Mouse (Mus musculus) intestine, embryonic 14.5 days (tissue): ENCODE data around the gene Ypel2. TPM values are rescaled to one million over a fixed set of nuclear protein-coding genes. Genes with fewer than 3 reads are reported as not detected.
"Not testable (repeated sequence)": the region's sequence is repeated elsewhere in the genome, so short reads cannot be mapped to it uniquely, and the experiment has no call there.

Experiments
- ATAC-seq: fragments of 200-750 bp; cut with Nextera tagmentation; replicated peaks from 2 replicates; pipeline ENCODE4 v1.8.0; 2017; ENCODE audit warnings: low read depth, moderate number of reproducible peaks, moderate TSS enrichment, moderate library complexity; ENCODE audit not compliant: low FRiP score, low TSS enrichment
- DNase-seq: peaks from one replicate; pipeline ENCODE4 v3.0.0-alpha.2; 2018; ENCODE audit warnings: low spot score
- H3K27ac ChIP-seq: fragments of 300-500 bp; sonication (generic); 2 replicates; pipeline ENCODE4 v1.5.1; 2014; ENCODE audit warnings: low read depth, mild to moderate bottlenecking, control low read depth
- H3K27me3 ChIP-seq: fragments of 300-500 bp; sonication (generic); replicated peaks from 2 replicates; pipeline ENCODE4 v1.6.1; 2014; ENCODE audit warnings: low read length, control low read depth; ENCODE audit not compliant: control insufficient read depth, insufficient read depth
- H3K36me3 ChIP-seq: fragments of 300-500 bp; sonication (generic); 2 replicates; pipeline ENCODE4 v1.6.1; 2014; ENCODE audit warnings: low read length, control low read depth; ENCODE audit not compliant: control insufficient read depth, insufficient read depth
- H3K4me1 ChIP-seq: fragments of 300-500 bp; sonication (generic); replicated peaks from 2 replicates; pipeline ENCODE4 v1.6.1; 2014; ENCODE audit warnings: low read length, control low read depth, mixed read lengths; ENCODE audit not compliant: control insufficient read depth, insufficient read depth
- H3K4me2 ChIP-seq: fragments of 300-500 bp; sonication (generic); 2 replicates; pipeline ENCODE4 v1.6.1; 2014; ENCODE audit warnings: low read length
- H3K4me3 ChIP-seq: fragments of 300-500 bp; sonication (generic); 2 replicates; pipeline ENCODE4 v1.5.1; 2014; ENCODE audit warnings: low read depth, low read length, control low read depth, mixed read lengths
- H3K9ac ChIP-seq: fragments of 300-500 bp; sonication (generic); 2 replicates; pipeline ENCODE4 v1.6.1; 2014; ENCODE audit warnings: mild to moderate bottlenecking, low read length
- H3K9me3 ChIP-seq: fragments of 300-500 bp; sonication (generic); 2 replicates; pipeline ENCODE4 v1.6.1; 2016; ENCODE audit warnings: low read length, control low read depth; ENCODE audit not compliant: control insufficient read depth
- WGBS: fragments of 180-500 bp; shearing (Covaris S2); extraction: QIAGEN DNeasy Blood & Tissue Kit; methylation state at CpG from one replicate; pipeline ENCODE4 v1.1.7; 2014; 5-methylcytosine and 5-hydroxymethylcytosine counted together
- polyA plus RNA-seq: library from polyadenylated mRNA; unstranded; fragments of >200 nt; fragmentation: Nextera tagmentation; extraction: Ambion mirVana; gene quantifications from 2 replicates; pipeline ENCODE4 v1.2.1, GENCODE M21; 2014

The Ypel2 gene
- polyA plus RNA-seq = 5.3 and 5.9 TPM in 2 replicates

- H3K4me3 ChIP-seq = peak within 1 kb of the TSS; percentile 96
- no peaks in the 10 kb centered on the region for H3K9me3 ChIP-seq
- H3K36me3 ChIP-seq = no peaks in the 10 kb centered on the region
- H3K9ac ChIP-seq = peak within 1 kb of the TSS; percentile 73
- peaks cover 10% of the 10 kb centered on the region for H3K4me1 ChIP-seq
- H3K27me3 ChIP-seq = no peaks in the 10 kb centered on the region
- DNase-seq = peak; percentile 90
- H3K4me2 ChIP-seq = peak within 1 kb of the TSS; percentile 57
- H3K27ac ChIP-seq = peak within 1 kb of the TSS; percentile 80
- under 1% methylated on average over 95 of the region's 96 CpGs for WGBS
- peak; percentile 99 for ATAC-seq
These were observed at the start of gene Ypel2 for GRCm38 (mm10) chr11:86993041-86994037. Ypel2 (minus strand) TSS chr11:86993707.

- no peaks in the 10 kb centered on the region for H3K9me3 ChIP-seq
- no peak overlapping the region for H3K9ac ChIP-seq
- no peak overlapping the region for H3K27ac ChIP-seq
- DNase-seq (no peak), ATAC-seq (no peak)
- no peak overlapping the region for H3K4me2 ChIP-seq
- 0 out of 2 replicates have a peak, but pooled peaks cover 8% of the 10 kb centered on the region for H3K36me3 ChIP-seq
- WGBS = 82% methylated on average over 3 of the region's 3 CpGs
- no peaks in the 10 kb centered on the region for H3K27me3 ChIP-seq
- no peaks in the 10 kb centered on the region for H3K4me1 ChIP-seq
- no peak overlapping the region for H3K4me3 ChIP-seq
These were observed 49.5 kb upstream of the Ypel2 start for GRCm38 (mm10) chr11:87043052-87043451.

DNA sequence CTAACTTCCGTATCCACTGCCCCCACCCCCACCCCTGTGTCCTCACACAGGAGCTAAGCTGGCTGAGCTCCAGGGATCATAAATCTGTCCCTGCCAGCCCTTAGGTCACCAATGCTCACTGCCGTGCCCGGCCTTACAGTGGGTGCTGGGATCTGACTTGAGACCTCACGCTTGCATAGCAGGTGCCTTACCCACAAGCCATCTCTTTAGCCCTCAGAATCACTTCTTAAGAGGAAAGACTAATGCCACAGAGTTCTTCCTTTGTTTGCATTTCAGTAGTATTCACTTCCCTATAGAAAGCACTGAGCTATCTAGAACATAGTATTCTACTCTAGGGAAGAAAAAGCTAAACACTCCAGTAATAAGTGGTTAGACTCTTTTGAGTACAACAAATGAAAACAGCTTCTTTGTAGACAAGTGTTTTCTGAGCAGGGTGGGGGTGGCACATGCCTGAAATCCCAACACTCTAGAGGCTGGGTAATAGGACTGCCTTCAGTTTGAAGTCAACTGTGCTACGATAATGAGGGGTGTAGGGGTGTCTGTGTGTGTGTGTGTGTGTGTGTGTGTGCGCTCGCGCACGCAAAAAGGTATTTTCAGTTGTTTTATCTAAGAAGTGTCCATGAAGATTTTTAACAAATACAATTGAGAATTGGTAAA, 45.9 kb upstream of the Ypel2 start:
- Histone ChIP-seq H3K4me1 (no peaks in the 10 kb centered on the region), H3K36me3 (0 out of 2 replicates have a peak, but pooled peaks cover 8% of the 10 kb centered on the region), H3K4me3 (no peak overlapping the region), H3K27ac (no peak overlapping the region), H3K4me2 (no peak overlapping the region), H3K9me3 (no peaks in the 10 kb centered on the region), H3K27me3 (no peaks in the 10 kb centered on the region), H3K9ac (no peak overlapping the region)
- 66% methylated on average over 9 of the region's 9 CpGs for WGBS
- DNase-seq (no peak), ATAC-seq (no peak)

DNA sequence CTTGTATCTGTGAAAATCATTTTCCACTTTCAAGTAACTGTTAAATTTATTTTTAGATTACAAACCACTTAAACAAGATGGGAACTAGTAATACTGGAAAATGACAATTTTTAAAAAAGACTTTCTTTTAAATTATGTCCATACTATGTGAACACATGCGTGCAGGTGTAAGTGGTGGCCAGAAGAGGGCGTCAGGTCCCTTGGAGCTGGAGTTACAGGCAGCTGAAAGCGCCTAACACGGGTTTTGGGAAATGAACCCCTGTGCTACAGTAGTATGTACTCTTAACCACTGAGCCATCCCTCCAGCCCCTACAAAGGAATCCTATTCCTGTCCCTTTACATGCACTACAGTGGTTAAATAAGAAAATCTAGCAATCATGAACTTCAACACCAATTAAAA, 42.7 kb upstream of the Ypel2 start:
- ATAC-seq (no peak), DNase-seq (no peak)
- H3K9me3 ChIP-seq = no peaks in the 10 kb centered on the region
- H3K4me3 ChIP-seq = no peak overlapping the region
- H3K27me3 ChIP-seq = no peaks in the 10 kb centered on the region
- H3K36me3 ChIP-seq = 0 out of 2 replicates have a peak, but pooled peaks cover under 1% of the 10 kb centered on the region
- no peak overlapping the region for H3K9ac ChIP-seq
- WGBS = 66% methylated on average over 4 of the region's 4 CpGs
- no peaks in the 10 kb centered on the region for H3K4me1 ChIP-seq
- no peak overlapping the region for H3K4me2 ChIP-seq
- H3K27ac ChIP-seq = no peak overlapping the region

GRCm38 (mm10) chr11:87028212-87028611, 34.7 kb upstream of the Ypel2 start:
- Histone ChIP-seq H3K27ac (no peak overlapping the region), H3K27me3 (no peaks in the 10 kb centered on the region), H3K4me3 (no peak overlapping the region), H3K4me2 (no peak overlapping the region), H3K9me3 (no peaks in the 10 kb centered on the region), H3K36me3 (no peaks in the 10 kb centered on the region), H3K4me1 (0 out of 2 replicates have a peak, but pooled peaks cover 8% of the 10 kb centered on the region), H3K9ac (no peak overlapping the region)
- ATAC-seq (no peak), DNase-seq (no peak)
- WGBS = 83% methylated on average over 3 of the region's 3 CpGs

DNA sequence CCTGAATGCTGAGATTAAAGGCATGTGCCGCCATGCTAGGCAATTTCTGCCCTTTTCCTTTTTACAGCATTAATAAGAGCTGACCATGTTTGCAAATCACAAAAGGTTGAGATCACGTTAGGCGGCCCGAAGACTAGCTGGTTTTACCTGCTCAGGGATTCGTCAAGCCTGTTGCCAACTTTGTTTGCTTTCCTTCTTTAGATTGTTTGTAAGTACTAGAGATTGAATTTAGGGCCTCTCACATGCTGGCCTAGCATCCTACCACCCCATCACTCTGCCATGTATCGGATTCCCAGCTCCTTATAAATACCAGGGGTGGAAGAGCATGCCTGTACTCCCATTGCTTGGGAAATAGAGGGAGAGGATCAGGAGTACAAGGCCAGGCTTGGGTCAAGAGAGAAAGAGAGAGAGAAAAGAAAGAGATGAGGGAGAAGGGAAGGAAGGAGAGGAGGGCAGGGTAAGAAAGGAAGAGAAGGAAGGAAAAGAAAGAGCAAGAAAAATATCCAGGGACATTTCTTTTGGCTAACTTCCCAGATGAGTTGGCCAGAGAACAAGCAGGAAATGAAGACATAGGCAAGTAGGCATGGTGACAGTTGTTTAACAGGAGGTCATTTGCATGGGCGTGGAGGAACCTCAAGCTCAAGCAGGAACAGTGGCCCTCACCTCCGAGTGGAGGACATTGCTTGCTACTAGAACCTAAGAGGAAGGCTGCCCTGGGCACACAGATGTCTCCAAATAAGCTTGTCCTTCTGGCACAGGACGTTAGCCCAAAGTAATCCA, 32.8 kb upstream of the Ypel2 start:
- H3K27me3 ChIP-seq = no peaks in the 10 kb centered on the region
- H3K4me2 ChIP-seq = no peak overlapping the region
- H3K9me3 ChIP-seq = no peaks in the 10 kb centered on the region
- ATAC-seq (no peak), DNase-seq (no peak)
- 68% methylated on average over 9 of the region's 9 CpGs for WGBS
- 0 out of 2 replicates have a peak, but pooled peaks cover 8% of the 10 kb centered on the region for H3K4me1 ChIP-seq
- no peaks in the 10 kb centered on the region for H3K36me3 ChIP-seq
- H3K9ac ChIP-seq = no peak overlapping the region
- H3K27ac ChIP-seq = no peak overlapping the region
- no peak overlapping the region for H3K4me3 ChIP-seq

GRCm38 (mm10) chr11:87025351-87025750, 31.8 kb upstream of the Ypel2 start:
- Histone ChIP-seq H3K36me3 (no peaks in the 10 kb centered on the region), H3K9me3 (no peaks in the 10 kb centered on the region), H3K27ac (no peak overlapping the region), H3K9ac (no peak overlapping the region), H3K4me1 (0 out of 2 replicates have a peak, but pooled peaks cover 8% of the 10 kb centered on the region), H3K4me2 (no peak overlapping the region), H3K27me3 (no peaks in the 10 kb centered on the region), H3K4me3 (no peak overlapping the region)
- DNase-seq = no peak
- no peak for ATAC-seq
- WGBS = 56% methylated on average over 3 of the region's 3 CpGs

DNA sequence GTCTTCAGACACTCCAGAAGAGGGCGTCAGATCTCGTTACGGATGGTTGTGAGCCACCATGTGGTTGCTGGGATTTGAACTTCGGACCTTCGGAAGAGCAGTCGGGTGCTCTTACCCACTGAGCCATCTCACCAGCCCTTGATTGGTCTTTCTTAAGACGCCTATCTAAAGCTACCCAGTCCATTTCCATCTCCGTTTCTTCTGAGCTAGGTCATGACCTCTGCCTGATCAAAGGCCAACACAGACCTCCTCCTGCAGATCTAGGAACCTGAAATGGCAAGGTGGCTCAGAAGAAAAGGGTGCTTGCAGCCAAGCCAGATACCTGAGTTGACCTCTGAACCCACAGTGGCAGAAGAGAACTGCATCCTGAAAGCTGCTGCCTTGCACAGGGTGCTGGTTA, 29.7 kb upstream of the Ypel2 start:
- not testable (repeated sequence) for H3K9me3 ChIP-seq, H3K27ac ChIP-seq, H3K9ac ChIP-seq, H3K4me1 ChIP-seq, H3K36me3 ChIP-seq, H3K4me3 ChIP-seq, DNase-seq, H3K4me2 ChIP-seq, H3K27me3 ChIP-seq
- WGBS = 61% methylated on average over 7 of the region's 8 CpGs
- 0 out of 2 replicates have a peak, but pooled peaks have one; percentile 43 for ATAC-seq
